Mouse (Mus musculus) lung, postnatal 14 days (tissue): ENCODE data around the gene Speg.

ENCODE experiments used
- DNase-seq: peaks from one replicate; pipeline ENCODE4 v3.0.0; 2021

Speg gene

DNA sequence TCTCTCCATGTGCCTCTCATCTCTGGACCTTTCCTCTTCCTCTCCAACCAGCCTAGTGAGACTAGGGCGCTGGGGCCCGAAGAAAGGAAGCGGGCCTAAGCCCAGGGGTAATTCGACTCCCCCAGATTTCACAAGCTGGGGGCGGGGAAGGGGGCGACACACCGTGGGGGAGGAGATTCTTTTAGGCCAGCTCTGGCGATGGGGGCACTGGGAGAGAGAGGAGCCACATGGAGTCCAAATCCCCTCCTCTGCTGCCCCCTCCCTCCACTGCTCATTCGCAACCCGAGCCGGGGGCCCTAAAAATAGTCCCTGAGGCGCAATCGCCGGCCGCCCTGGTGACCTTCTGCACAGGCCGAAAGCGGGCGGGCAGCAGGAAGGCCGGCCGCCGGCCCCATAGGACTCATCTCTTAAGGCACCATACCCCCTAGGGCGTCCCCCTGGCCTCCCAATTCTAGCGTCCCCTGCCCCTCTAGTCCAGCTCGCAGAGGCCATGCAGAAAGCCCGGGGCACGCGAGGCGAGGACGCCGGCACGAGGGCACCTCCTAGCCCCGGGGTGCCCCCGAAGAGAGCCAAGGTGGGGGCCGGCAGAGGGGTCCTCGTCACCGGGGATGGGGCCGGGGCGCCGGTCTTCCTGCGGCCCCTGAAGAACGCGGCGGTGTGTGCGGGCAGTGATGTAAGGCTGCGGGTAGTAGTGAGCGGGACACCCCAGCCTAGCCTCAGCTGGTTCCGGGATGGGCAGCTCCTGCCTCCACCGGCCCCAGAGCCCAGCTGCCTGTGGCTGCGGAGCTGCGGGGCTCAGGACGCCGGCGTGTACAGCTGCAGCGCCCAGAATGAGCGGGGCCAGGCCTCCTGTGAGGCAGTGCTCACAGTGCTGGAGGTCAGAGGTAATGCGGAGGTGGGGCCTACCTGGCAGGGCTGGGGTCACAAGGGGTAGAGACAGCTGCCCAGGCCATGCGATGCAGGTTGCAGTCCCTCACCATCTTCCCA is at the start of gene Speg:
Gene Speg, plus strand, starts transcription at position 348 of the 987 bp plus-strand sequence.
- DNase-seq: no peak

DNA sequence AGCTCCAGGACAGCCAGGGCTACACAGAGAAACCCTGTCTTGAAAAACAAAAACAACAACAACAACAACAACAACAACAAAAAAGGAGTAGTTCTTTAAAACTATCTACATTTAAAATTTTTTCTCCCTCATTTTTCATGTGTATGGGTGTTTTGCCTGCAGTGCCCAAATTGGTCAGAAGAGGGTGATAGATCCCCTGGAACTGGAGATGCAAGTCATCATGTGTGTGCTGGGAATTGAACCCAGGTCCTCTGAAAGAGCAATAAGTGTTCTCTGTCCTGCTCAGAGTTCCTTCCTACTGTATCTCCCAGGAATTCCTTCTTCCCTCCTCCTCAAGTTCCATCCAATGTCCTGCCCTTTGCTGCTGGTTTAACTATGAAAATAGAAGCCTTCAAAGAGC is 47.6 kb upstream of the Speg start:
- DNase-seq: no peak

DNA sequence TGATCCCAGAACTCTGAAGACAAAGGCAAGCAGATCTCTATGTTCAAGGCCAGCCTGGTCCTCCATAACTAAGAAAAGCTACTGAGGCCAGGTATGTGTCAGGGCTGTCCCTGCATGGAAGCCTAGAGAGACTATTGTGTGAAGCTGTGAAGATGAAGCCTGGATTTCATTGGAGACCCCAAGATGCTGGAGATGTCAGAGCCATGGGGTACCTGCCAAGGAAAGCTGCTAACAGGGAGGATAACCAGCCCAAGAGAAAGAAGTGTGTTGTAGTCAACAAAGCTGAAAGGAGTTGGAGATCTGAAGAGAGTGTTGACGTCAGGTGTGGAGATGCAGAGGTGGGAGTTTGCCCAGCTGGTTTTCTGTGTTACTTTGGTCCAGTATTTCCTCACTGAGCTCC is 43.8 kb upstream of the Speg start:
- DNase-seq: no peak

DNA sequence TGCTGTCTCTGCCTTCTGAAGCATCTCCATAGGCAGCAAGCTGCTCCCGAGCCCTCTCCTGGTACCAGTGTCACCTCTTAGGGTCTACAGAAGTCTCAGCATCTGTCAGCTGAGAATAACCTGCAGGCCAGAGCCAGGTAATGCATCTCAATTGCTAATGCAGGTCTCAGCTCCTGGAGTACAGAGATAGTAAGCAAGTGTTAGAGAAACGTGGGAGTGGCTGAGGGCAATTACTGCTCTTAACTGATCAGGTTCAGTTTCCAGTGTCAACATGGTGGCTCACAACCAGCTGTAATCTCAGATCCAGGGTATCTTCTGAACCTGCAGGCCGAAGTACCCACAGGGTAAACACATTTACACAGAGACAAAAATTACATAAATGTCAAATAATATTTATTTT is 38.6 kb upstream of the Speg start:
- no peak for DNase-seq

DNA sequence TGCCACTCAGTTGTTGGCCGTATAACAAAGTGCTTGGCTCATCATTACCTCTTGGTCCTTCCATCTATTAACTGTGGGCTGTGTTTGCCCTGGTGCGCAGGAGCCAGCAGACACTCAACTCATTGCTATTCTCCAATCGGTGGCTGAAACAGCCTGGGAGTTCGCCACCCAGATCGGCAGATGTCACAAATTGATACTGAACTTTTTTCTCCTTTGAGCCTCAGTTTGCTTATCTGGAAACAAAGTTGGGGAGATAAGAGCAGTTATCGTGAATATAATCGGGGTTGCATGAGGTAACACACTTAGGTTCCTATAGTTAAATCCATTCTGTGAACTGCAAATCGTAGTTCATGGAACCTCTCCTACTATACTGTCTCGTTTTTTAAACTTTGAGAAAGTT is 38.0 kb upstream of the Speg start:
- no peak for DNase-seq

DNA sequence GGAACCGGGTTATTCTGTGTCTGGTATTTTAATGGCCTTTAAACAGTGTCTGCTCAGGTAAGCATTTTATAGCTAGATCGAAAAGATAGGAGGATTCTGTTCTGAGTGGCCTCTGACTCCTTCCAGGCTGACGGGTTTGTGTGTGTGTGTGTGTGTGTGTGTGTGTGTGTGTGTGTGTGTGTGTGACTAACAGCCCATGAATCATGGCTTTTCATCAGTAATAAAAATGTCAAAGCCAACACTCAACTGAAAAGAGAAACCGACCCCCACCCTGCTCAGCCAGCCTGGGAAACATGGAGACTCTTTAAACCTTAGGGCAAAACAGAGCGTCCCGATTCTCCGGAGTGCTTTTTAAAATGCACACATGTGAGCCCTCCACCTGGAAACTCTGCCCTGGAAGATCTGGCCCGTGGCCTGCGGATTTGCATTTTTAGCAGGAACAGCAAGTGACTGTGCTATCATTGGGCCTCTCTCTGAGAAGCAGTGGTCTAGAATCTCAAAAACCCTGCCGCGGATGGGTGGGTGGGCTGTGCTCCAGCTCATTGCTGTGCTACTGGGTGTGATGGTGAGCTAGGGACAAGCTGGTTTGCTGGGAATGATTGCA is 36.9 kb upstream of the Speg start:
- DNase-seq: no peak

DNA sequence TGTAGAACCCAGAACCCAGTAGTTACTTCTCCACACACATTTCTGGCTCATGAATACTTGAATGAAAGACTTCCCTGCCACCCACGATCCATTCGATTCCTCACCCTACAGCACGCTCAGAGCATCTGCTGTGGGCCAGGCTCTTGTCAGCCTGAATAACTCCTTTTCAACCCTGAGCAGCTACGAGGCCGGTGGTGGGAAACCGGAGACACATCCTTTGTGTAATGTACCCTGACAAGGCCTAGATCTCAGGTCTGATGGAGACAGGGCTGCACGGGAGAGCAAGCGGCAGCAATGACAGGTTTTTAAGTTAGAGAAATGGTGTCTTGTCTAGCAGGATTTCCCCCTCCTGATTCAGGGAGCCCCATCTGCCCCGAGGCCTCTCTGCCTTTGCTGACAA is 35.8 kb upstream of the Speg start:
- no peak for DNase-seq

DNA sequence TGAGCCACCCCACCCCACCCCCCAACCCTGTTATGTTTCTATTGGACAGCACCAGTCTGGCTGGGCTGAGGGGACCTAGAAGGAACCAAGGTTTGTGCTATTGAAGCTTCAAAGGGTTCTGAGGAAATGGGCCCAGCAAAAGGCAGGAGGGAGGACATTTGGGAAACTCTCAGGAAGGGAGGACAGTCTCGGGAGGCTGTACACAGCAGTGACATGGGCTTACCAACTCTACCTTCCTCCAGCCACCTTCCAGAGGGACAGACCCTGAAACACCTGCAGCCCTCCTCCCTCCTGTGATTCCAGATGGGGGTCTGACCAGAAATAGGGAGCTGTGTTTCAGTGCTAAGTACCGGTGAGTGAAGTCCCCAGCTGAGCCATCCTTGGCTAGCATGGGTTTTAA is 34.6 kb upstream of the Speg start:
- no peak for DNase-seq

DNA sequence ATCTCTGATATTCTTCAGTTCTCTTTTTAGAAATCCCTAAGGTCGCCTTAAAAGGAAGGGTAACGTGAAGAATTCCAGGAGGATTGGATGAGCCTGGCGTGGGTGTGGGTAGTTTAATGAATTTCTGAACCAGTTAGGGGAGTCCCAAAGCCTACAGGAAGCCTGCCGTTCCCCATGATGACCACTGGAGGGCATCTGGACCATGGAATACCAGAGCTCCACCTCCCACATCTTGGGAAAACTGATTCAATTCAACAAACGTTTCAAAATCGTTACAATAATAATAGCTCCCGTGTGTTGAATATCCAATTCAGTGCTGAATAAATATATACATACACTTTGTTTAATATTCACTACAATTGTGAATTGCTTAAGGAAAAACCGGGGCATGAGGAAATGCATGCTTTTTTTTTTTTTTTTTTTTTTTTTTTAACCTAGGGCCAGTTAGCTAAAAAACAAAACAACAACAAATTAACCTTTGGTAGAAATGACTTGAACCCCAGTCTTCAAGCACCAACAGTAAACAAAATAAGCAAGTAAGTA is 32.2 kb upstream of the Speg start:
- peak; percentile 75 for DNase-seq

DNA sequence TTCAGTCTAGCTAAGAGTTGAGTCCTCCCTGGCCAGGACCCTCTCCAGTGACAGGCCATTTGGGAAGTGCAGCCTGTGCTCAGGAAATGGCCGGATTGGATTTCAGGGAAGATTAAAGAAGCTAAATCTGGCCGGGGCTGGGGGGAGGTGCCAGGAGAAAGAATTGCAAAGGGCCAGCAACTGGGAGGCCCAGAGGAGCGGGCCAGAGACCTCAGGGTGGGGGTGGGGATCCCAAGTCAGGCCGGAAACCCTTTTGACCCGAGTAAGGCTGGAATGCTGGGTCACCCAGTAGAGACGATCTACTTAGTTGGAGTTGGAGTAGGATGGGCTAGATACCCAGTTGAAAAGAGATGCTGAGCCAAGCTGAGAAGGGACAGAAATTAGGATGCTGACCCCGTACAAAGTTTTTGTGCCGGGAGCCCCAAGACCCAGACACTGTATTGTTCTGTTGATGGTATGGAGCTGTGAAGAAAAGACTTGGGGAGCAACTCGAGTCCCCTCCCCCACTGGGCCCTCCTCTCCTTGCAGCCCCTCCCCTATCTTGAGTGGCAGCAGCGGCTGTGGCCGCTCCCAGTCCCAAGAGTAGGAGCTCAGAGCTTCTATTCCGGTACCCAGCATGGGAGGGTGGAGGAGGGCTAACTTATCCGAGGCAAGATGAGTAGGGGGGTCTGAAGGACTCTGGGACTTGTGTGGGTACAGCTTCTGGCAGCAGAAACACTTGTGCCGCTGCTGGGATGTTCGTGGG is 30.6 kb upstream of the Speg start:
- DNase-seq: peak; percentile 27

DNA sequence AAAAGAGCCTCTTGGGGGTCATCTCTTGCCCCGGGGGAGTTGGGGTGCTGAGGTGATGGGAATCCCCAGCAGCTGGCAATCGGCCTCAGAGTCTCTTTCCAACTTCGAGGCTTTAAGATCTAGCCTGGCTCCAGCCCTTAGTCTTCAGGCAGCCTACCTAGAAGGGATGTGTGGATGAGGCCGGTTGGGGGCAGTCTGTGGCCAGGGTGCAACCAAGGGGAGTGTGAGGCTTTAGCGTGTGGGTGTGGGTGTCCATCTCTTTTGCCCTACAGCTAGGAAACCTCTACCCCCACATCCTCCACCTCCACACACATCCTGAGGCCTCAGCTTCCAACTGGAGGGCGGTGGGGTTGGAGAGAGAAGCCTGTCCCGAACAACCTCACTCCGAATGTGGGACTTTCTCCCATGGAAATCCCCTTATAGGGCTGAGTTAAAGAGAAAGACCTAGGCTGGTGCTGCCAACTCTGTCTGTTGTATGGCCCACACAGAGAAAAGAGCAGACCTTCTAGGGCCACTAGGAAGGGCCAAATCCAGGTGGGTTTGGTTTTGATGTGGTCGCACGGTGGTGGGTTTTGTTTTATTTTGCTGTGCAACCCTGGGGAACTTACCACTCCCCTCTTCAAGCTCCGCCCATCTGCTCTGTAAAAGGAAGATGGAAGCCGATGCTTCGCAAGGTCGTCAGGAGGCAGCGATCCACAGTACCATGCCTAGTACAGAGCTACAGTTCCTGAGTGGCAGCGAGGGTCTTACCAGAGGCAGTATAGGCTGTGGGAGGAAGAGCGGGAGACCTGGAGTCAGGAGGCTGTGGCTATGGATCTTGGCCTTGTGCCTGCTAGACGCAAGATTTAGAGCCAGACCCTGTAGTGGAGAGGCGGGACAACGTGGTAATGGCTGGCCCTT is 29.8 kb upstream of the Speg start:
- no peak for DNase-seq

DNA sequence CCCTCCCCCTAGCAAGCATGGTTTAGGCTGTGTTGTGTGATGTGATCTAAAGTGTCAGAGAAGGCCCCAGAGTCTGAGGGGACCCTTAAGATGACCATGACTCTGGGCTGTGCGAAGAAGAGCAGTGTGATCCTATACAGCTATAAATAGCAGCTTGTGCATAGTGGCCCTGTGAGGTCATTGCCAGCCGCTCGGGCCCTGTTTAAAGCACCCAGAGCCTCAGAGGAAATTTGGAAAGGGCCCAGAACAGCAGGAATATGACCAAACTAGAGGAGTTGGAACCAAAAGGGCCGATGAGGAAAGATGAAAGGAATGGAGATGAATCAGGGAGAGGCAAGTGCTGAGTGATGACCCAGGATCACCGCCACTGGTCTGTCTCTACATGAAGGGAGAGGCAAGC is 27.8 kb upstream of the Speg start:
- DNase-seq: no peak

DNA sequence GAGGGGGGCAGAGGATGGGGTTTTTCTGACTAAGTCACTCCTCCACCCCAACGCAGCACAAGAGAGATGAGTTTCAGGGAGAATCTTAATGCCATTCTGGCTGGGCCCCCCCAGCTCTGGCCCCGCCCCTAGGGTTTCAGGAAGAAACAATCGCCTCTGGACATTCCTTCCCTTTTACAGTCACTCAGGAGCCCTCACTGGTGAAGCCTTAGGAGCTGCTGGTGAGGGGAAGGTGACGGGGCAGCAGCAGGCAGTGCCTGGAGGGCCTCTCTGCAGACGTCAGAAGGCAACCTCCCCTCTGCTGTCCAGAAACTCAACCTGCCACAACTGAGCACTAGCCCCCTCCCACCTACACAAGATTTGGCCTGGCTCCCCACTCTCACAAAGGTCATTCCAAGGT is 25.8 kb upstream of the Speg start:
- DNase-seq: no peak

DNA sequence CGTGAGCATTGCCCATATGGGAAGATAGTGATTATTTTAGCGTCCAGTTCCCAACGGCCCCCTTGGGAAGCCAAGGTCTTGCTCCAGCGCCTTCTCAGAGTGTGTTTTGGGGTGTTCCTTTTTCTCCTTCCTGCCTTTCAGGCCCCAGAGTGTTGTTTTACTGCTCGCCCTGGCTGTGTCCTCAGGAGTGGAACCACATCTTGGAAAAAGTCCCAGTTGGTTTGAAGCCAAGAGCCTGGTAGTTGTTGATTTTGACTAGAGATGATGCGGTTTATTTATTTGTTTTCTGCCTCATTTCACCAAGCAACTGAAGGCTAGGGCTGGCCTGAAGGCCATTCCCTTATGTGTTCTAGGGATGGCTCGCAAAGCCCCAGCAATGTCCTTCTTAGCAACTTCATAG is 17.8 kb upstream of the Speg start:
- peak; percentile 59 for DNase-seq

DNA sequence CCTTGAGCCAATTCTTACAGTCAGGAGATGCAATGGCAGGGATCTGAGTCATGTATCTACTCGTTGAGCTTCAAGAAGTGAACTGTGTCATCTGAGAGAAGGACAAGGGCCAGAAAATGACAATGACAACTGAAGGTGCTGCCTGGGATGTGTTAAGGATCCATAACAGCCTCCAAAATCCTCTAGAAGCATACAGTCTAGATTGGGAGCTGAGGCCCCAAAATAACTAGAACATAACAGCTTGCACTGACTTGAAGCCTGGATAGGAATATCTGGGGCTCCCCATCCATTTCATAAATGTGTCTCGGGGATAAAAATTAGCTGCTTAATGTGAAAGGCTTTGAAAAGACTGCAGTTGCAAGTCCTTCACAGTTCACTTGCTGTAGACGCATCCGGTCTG is 17.1 kb upstream of the Speg start:
- DNase-seq: no peak

DNA sequence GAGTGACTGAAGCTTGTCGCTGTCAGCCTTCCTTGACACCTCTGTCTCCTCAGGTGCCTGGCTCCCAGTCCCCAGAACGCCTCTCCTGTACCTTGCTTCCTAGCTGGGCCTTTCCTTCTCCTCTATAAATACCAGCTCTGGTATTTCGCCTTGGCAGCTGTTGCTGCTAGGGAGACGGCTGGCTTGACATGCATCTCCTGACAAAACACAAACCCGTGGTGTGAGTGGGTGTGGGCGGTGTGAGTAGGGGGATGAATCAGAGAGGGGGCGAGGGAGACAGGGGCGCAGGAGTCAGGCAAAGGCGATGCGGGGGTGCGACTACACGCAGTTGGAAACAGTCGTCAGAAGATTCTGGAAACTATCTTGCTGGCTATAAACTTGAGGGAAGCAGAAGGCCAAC is 15.8 kb upstream of the Speg start:
- no peak for DNase-seq

DNA sequence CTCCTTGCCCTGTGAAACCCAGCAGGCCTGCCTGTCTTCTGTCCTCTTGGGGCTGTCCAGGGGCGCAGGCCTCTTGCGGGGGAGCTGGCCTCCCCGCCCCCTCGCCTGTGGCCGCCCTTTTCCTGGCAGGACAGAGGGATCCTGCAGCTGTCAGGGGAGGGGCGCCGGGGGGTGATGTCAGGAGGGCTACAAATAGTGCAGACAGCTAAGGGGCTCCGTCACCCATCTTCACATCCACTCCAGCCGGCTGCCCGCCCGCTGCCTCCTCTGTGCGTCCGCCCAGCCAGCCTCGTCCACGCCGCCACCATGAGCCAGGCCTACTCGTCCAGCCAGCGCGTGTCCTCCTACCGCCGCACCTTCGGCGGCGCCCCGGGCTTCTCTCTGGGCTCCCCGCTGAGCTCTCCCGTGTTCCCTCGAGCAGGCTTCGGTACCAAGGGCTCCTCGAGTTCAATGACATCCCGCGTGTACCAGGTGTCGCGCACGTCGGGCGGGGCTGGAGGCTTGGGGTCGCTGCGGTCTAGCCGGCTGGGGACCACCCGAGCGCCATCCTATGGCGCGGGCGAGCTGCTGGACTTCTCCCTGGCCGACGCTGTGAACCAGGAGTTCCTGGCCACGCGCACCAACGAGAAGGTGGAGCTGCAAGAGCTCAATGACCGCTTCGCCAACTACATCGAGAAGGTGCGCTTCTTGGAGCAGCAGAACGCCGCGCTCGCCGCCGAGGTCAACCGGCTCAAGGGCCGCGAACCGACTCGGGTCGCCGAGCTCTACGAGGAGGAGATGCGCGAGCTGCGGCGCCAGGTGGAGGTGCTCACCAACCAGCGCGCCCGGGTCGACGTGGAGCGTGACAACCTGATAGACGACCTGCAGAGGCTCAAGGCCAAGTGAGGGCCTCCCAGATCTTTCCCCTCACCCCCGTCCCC is 14.7 kb upstream of the Speg start, which contains the start of gene Des:
Gene Des, plus strand, starts transcription at position 218 of the 920 bp plus-strand sequence.
- peak; percentile 73 for DNase-seq

DNA sequence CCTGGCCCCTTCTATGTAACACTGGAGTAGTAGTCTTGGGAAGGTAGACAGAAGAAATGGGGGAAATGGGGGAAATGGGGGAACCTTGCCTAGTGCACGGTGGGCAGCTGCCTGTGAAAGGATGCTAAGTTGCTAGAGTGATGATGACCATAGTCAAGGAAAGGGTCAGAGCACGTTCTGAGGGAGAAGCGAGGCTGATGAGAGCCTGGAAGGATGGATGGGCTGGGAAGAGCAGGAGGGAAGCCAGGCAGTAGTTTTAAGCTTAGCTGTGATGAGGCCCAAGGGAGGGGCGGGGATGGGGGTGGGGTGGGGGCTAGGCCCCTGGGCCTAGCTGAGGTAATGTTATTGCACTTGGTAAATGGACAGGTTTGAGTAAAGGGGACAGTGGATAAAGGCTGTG is 14.0 kb upstream of the Speg start:
- DNase-seq: no peak

DNA sequence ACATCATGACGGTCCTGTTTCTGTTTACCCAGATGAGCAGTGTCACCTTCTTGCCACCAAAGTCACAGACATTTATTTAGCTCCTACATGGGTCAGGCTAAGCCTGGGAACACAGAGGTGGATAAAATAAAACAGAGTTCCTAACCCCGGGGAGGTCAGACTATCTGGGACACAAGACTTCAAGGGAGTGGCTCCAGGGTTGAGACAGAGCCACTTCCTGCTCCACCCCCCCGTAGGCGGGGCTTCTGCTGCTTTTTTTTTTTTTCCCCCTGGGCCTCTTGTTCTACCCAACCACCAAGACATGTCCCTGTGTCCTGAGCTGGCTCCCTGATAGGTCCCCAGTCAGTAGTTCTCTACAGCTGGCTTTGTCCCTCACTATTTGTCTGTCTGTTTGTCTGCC is 13.3 kb upstream of the Speg start:
- no peak for DNase-seq

DNA sequence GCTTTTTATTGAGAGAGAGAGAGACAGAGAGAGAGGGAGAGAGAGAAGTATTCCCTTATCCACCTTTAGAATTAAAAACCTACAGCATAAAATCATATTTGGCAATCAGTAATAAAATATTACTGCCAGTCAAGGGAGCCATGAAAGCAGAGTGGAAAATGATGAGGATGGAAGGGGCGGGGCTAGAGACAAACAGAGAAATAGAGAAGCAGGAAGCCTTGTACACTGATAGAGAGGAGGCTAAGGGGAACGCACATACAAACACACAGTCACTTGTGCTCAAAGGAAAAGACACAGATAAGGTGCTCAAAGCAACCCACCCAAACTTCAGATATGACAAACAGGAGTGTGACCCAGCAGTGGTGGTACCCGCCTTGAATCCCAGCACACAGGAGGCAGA is 11.2 kb upstream of the Speg start:
- no peak for DNase-seq

DNA sequence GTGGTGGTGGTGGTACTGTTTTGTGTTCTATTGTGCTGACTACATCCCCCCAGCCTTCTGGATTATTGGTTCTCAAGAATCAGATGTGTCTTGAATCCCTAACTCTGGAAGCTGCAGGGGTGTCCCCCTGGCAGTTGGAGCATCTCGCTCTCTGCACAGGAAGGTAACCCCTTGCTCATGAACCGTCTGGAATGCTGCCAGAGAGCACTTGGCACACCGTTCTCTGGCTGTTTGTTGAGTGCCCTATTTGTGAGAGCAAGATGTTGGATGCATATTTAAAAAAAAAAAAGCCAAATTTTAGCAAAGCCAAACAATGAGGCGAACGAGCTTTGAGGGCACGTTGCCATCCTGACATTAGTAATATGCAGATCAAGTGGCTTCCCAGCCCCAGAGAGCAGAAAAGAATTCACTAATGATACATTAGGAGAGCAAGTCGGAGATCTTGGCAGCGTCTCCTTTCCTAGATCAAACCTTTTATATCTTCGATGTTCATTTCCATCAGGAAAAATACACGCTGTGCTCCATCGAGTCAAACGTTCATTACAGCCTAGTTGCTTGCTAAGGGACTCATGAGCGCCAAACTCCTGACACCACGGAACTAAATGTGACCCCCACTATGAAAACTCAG is 9.5 kb upstream of the Speg start:
- DNase-seq: no peak
